Mouse (Mus musculus) CD8-positive naive resting alpha-beta T cell, adult 2 months (primary cell): Measurements from ENCODE around the gene Wdr20.
"Not testable (repeated sequence)": the region's sequence is repeated elsewhere in the genome, so short reads cannot be mapped to it uniquely, and the experiment has no call there.

Experiments used
- DNase-seq, 2 experiments: peaks; one replicate each; pipeline ENCODE4 v3.0.0; 2022; ENCODE audit warnings: low read depth in 2 of 2, low spot score in 2 of 2

The Wdr20 gene

GRCm38 (mm10) chr12:110711270-110711669, 26.5 kb upstream of the Wdr20 start:
- DNase-seq: no peak

- peak in 1 of 2 experiments; percentile 19 for DNase-seq
These were observed 24.0 kb upstream of the Wdr20 start for GRCm38 (mm10) chr12:110713784-110714183.

GRCm38 (mm10) chr12:110714215-110714614, 23.5 kb upstream of the Wdr20 start:
- no peak for DNase-seq

GRCm38 (mm10) chr12:110716004-110716403, 21.7 kb upstream of the Wdr20 start:
- no peak for DNase-seq

GRCm38 (mm10) chr12:110725051-110725450, 12.7 kb upstream of the Wdr20 start:
- DNase-seq: no peak

GRCm38 (mm10) chr12:110725489-110725888, 12.3 kb upstream of the Wdr20 start:
- DNase-seq: no peak

- no peak for DNase-seq
These were observed 11.3 kb upstream of the Wdr20 start for GRCm38 (mm10) chr12:110726428-110726827.

- DNase-seq: not testable (repeated sequence)
These were observed 4.5 kb upstream of the Wdr20 start for GRCm38 (mm10) chr12:110733254-110733653.

- DNase-seq: no peak
These were observed 1.1 kb upstream of the Wdr20 start for GRCm38 (mm10) chr12:110736641-110737040.

- no peak for DNase-seq
These were observed 596 bp downstream of the Wdr20 start for GRCm38 (mm10) chr12:110738158-110738921.

- peak; percentile 28 to 39 for DNase-seq
These were observed 13.2 kb downstream of the Wdr20 start for GRCm38 (mm10) chr12:110750770-110751439.

- no peak for DNase-seq
These were observed 15.0 kb downstream of the Wdr20 start for GRCm38 (mm10) chr12:110752703-110753102.

- DNase-seq: no peak
These were observed 16.2 kb downstream of the Wdr20 start for GRCm38 (mm10) chr12:110753976-110754375.

GRCm38 (mm10) chr12:110757161-110757560, 19.4 kb downstream of the Wdr20 start:
- DNase-seq: no peak

GRCm38 (mm10) chr12:110758932-110759331, 21.2 kb downstream of the Wdr20 start:
- peak; percentile 21 to 46 for DNase-seq

GRCm38 (mm10) chr12:110762321-110762720, 24.6 kb downstream of the Wdr20 start:
- no peak for DNase-seq

GRCm38 (mm10) chr12:110764531-110764930, 26.8 kb downstream of the Wdr20 start:
- DNase-seq: no peak

- DNase-seq: no peak
These were observed 30.8 kb downstream of the Wdr20 start for GRCm38 (mm10) chr12:110768562-110768961.

- DNase-seq: no peak
These were observed 32.0 kb downstream of the Wdr20 start for GRCm38 (mm10) chr12:110769660-110770297.

GRCm38 (mm10) chr12:110770479-110771247, 32.9 kb downstream of the Wdr20 start:
- peak; percentile 28 to 45 for DNase-seq

- DNase-seq: no peak
These were observed 34.2 kb downstream of the Wdr20 start for GRCm38 (mm10) chr12:110771961-110772360.
